Mouse (Mus musculus) liver, embryonic 14.5 days (tissue): ENCODE results near the gene Ppm1f. TPM values are rescaled to one million over a fixed set of nuclear protein-coding genes. Genes with fewer than 3 reads are reported as not detected.

Experiments used
- ATAC-seq: fragments of 200-750 bp; cut with Nextera tagmentation; 2 replicates; pipeline ENCODE4 v1.8.0; 2017; ENCODE audit warnings: moderate number of reproducible peaks, mild to moderate bottlenecking, moderate library complexity; ENCODE audit not compliant: insufficient read depth
- DNase-seq, 3 experiments: peaks; one replicate each; pipeline ENCODE4 v3.0.0-alpha.2; 2012 to 2013; ENCODE audit warnings: low read depth in 3 of 3, low spot score in 3 of 3
- H3K27ac ChIP-seq: fragments of 300-500 bp; sonication (generic); 2 replicates; pipeline ENCODE4 v1.5.1; 2014; ENCODE audit warnings: moderate library complexity, mild to moderate bottlenecking, control low read depth, inconsistent platforms
- H3K27me3 ChIP-seq: fragments of 300-500 bp; sonication (generic); 2 replicates; pipeline ENCODE4 v1.6.1; 2014; ENCODE audit warnings: mild to moderate bottlenecking, low read length, moderate library complexity; ENCODE audit not compliant: control insufficient read depth, insufficient read depth
- H3K36me3 ChIP-seq: fragments of 300-500 bp; sonication (generic); replicated peaks from 2 replicates; pipeline ENCODE4 v1.6.1; 2014; ENCODE audit warnings: low read depth; ENCODE audit not compliant: control insufficient read depth, insufficient read depth
- H3K4me1 ChIP-seq, 2 experiments: fragments of 200-500 bp in 1 of 2; fragments of 300-500 bp in 1 of 2; sonication (generic) in 1 of 2; replicated peaks; 2 replicates each; pipeline ENCODE4 v1.6.1; 2012 to 2014; ENCODE audit warnings: antibody characterized with exemption in 1 of 2, inconsistent platforms in 1 of 2, low read length in 1 of 2; ENCODE audit not compliant: control insufficient read depth in 2 of 2, insufficient read depth in 2 of 2
- H3K4me2 ChIP-seq: fragments of 300-500 bp; sonication (generic); 2 replicates; pipeline ENCODE4 v1.6.1; 2014; ENCODE audit warnings: low read depth, mild to moderate bottlenecking, control low read depth, moderate library complexity
- H3K4me3 ChIP-seq, 2 experiments: fragments of 200-500 bp in 1 of 2; fragments of 300-500 bp in 1 of 2; sonication (generic) in 1 of 2; 2 replicates each; pipeline ENCODE4 v1.5.1; 2012 to 2014; ENCODE audit warnings: low read depth in 2 of 2, low read length in 2 of 2, mild to moderate bottlenecking in 2 of 2, control low read depth in 1 of 2, inconsistent platforms in 1 of 2, moderate library complexity in 1 of 2; ENCODE audit not compliant: insufficient read depth in 1 of 2
- H3K9ac ChIP-seq: fragments of 300-500 bp; sonication (generic); replicated peaks from 2 replicates; pipeline ENCODE4 v1.6.1; 2014; ENCODE audit warnings: mild to moderate bottlenecking, control low read depth, moderate library complexity
- H3K9me3 ChIP-seq: fragments of 300-500 bp; sonication (generic); 2 replicates; pipeline ENCODE4 v1.6.1; 2016; ENCODE audit warnings: low read length, mixed read lengths; ENCODE audit not compliant: control insufficient read depth
- CTCF ChIP-seq: IDR thresholded peaks from 2 replicates; pipeline ENCODE4 v1.5.1; 2016; ENCODE audit warnings: antibody characterized with exemption, low read depth, control low read depth
- EP300 ChIP-seq: IDR thresholded peaks from 2 replicates; pipeline ENCODE4 v1.6.1; 2016; ENCODE audit warnings: antibody characterized with exemption, low read depth
- WGBS: fragments of 180-500 bp; shearing (Covaris S2); extraction: QIAGEN DNeasy Blood & Tissue Kit; methylation state at CpG from one replicate; pipeline ENCODE4 v1.1.7; 2014; ENCODE audit not compliant: insufficient replicate concordance; 5-methylcytosine and 5-hydroxymethylcytosine counted together
- polyA plus RNA-seq, 2 experiments: library from polyadenylated mRNA; depleted of rRNA in 1 of 2; stranded (reverse) in 1 of 2; unstranded in 1 of 2; fragments of >200 nt; fragmentation: Nextera tagmentation in 1 of 2; extraction: Ambion mirVana in 1 of 2; gene quantifications; 2 replicates each; pipeline versions ENCODE4 v1.2.1 to v1.2.3; 2012 to 2014

The Ppm1f gene
- polyA plus RNA-seq, 2 experiments: 3.8 to 5.3 TPM

- no peaks in the 10 kb centered on the region for H3K27me3 ChIP-seq
- ATAC-seq (no peak; the same call in 1 of the 2 replicates), DNase-seq (no peak)
- no peak for TF ChIP-seq EP300
- no peak for TF ChIP-seq CTCF
- H3K9ac ChIP-seq: 0 out of 2 replicates have a peak overlapping the region, but pooled peaks have one; percentile 32
- 8% methylated on average over 4 of the region's 4 CpGs for WGBS
- peaks cover 7% of the 10 kb centered on the region for H3K36me3 ChIP-seq
- H3K4me1 ChIP-seq: peaks cover 6 to 11% of the 10 kb centered on the region in 2 experiments
- H3K27ac ChIP-seq: no peak overlapping the region
- peak overlapping the region; percentile 88 for H3K4me2 ChIP-seq
- H3K9me3 ChIP-seq: no peaks in the 10 kb centered on the region
- peak overlapping the region in 1 of 2 experiments; percentile 65; a peak in 1 of 4 replicates for H3K4me3 ChIP-seq
These were observed 271 bp upstream of the Ppm1f start for GRCm38 (mm10) chr16:16896015-16896381.

- H3K4me3 ChIP-seq: peak overlapping the region; percentile 65 to 83
- H3K4me1 ChIP-seq: peaks cover 6 to 11% of the 10 kb centered on the region in 2 experiments
- H3K27me3 ChIP-seq: no peaks in the 10 kb centered on the region
- peak overlapping the region; percentile 88 for H3K4me2 ChIP-seq
- peak overlapping the region; percentile 71 for H3K9ac ChIP-seq
- TF ChIP-seq CTCF (no peak), EP300 (no peak)
- peaks cover 4% of the 10 kb centered on the region; the same call in 1 of the 2 replicates for H3K36me3 ChIP-seq
- DNase-seq (no peak), ATAC-seq (0 out of 2 replicates have a peak, but pooled peaks have one; percentile 1)
- peak overlapping the region; percentile 18; the same call in 1 of the 2 replicates for H3K27ac ChIP-seq
- WGBS: 18% methylated on average over 10 of the region's 10 CpGs
- H3K9me3 ChIP-seq: no peaks in the 10 kb centered on the region
These were observed 851 bp downstream of the Ppm1f start for GRCm38 (mm10) chr16:16897056-16897584.

- 44% methylated on average over 4 of the region's 4 CpGs for WGBS
- DNase-seq (no peak), ATAC-seq (no peak)
- Histone ChIP-seq H3K27ac (no peak overlapping the region), H3K36me3 (no peaks in the 10 kb centered on the region), H3K9me3 (no peaks in the 10 kb centered on the region), H3K4me1 (peaks cover 0 to 4% of the 10 kb centered on the region in 2 experiments; a peak in 3 of 4 replicates), H3K4me2 (no peak overlapping the region), H3K27me3 (no peaks in the 10 kb centered on the region), H3K4me3 (no peak overlapping the region), H3K9ac (no peak overlapping the region)
- no peak for TF ChIP-seq EP300
- TF ChIP-seq CTCF: no peak
These were observed 6.1 kb downstream of the Ppm1f start for GRCm38 (mm10) chr16:16902329-16902728.

GRCm38 (mm10) chr16:16903188-16903587 is 6.9 kb downstream of the Ppm1f start:
- ATAC-seq (no peak), DNase-seq (no peak)

GRCm38 (mm10) chr16:16907799-16908198 is 11.5 kb downstream of the Ppm1f start:
- no peak overlapping the region for H3K4me2 ChIP-seq
- H3K9me3 ChIP-seq: no peaks in the 10 kb centered on the region
- no peaks in the 10 kb centered on the region for H3K4me1 ChIP-seq
- DNase-seq: no peak
- no peaks in the 10 kb centered on the region for H3K27me3 ChIP-seq
- no peak overlapping the region for H3K27ac ChIP-seq
- WGBS: 34% methylated on average over 6 of the region's 6 CpGs
- H3K4me3 ChIP-seq: no peak overlapping the region
- no peak for TF ChIP-seq CTCF
- TF ChIP-seq EP300: no peak
- peak; percentile 47 for ATAC-seq
- H3K9ac ChIP-seq: no peak overlapping the region
- no peaks in the 10 kb centered on the region for H3K36me3 ChIP-seq

More at GRCm38 (mm10) chr16:16903188-16903587, 6.9 kb downstream of the Ppm1f start:
- Histone ChIP-seq H3K27me3 (no peaks in the 10 kb centered on the region), H3K4me2 (no peak overlapping the region), H3K27ac (no peak overlapping the region), H3K9me3 (no peaks in the 10 kb centered on the region), H3K4me1 (no peaks in the 10 kb centered on the region), H3K9ac (no peak overlapping the region), H3K36me3 (no peaks in the 10 kb centered on the region), H3K4me3 (no peak overlapping the region)
- 69% methylated on average over 5 of the region's 5 CpGs for WGBS
- no peak for TF ChIP-seq EP300
- no peak for TF ChIP-seq CTCF
